Mouse (Mus musculus): Measurements from ENCODE around the gene Gipc3. TPM values are rescaled to one million over a fixed set of nuclear protein-coding genes. Genes with fewer than 3 reads are reported as not detected.

Gene Gipc3
- total RNA-seq (2021): 1 to 10 TPM; 1.7 to 1.9 TPM

GRCm38 (mm10) chr10:81342686-81343505, at the start of gene Gipc3:
Gene Gipc3 (minus strand): TSS chr10:81343266.
- DNase-seq: no peak

- no peak for DNase-seq
These were observed 49.7 kb upstream of the Gipc3 start, which contains the start of gene Smim24 for GRCm38 (mm10) chr10:81392781-81393185. Gene Smim24 (plus strand): TSS chr10:81393051.

DNA sequence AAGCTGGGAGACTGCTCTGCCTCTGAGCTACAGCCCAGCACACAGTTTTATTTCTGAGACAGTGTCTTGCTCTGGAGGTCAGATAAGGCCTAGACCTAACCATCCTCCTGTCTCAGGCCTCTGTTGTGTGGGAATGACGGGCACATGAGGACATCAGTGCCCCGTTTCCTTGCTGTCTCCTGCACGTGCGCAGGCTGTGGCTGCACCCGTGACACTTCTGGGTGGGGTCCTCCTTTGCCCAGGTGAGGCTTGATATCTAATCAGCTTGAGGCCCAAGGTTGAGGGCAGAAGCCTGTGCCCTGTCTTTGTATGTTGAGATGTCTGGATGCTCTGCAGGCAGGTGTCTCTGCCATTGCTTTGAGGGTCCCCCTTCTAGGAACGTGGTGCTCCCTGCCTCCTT, 49.2 kb upstream of the Gipc3 start:
- DNase-seq: no peak

- no peak for DNase-seq
These were observed 47.6 kb upstream of the Gipc3 start for GRCm38 (mm10) chr10:81390678-81390965.

- DNase-seq: peak; percentile 70 to 75
These were observed 47.0 kb upstream of the Gipc3 start for GRCm38 (mm10) chr10:81389801-81390677.

- DNase-seq: no peak
These were observed 46.3 kb upstream of the Gipc3 start for GRCm38 (mm10) chr10:81389373-81389772.

GRCm38 (mm10) chr10:81388505-81389055, 45.5 kb upstream of the Gipc3 start, which contains the start of gene Gm48552:
Gene Gm48552 (plus strand): TSS chr10:81389005.
- DNase-seq: no peak

DNA sequence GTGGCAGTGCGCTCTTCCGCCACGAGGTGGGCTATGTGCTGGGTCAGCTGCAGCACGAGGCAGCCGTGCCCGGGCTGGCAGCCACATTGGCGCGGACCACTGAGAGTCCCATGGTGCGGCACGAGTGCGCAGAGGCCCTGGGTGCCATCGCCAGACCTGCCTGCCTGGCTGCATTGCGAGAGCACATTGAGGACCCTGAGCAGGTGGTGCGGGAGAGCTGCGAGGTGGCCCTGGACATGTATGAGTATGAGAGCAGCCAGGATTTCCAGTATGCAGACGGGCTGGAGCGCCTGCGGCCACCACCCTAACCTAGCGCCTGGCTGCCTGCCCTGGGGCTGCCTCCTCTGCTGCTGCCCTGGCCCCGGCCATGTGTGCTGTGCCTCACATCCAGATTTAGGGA, 44.6 kb upstream of the Gipc3 start:
- no peak for DNase-seq

DNA sequence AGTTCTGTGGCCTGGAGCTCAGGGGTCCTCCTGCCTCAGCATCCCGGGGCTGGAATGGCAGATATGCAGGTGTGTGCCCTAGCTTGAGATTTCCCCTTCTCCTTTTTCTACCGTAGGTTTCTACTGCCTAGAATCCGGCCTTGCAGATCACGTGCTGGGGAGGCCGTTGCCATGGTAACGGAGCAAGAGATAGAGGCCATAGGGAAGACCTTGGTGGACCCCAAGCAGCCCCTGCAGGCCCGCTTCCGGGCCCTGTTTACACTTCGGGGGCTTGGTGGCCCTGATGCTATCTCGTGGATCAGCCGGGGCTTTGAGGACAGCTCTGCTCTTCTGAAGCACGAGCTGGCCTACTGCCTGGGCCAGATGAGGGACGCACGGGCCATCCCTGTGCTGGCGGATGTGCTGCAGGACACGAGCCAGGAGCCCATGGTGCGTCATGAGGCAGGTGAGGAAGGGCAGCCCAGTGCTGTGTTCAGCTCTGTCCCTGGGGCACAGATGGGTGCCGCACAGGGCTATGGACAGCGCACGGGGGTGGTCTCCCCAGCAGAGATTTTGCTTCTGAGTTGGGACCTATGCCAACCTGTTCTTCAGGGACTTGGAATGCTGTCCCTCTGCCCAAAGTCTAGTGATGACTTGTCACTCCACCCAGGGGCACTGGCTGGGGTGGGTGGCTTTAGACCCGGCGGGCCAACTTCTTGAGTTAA, 42.7 kb upstream of the Gipc3 start:
- no peak for DNase-seq

- no peak for DNase-seq
These were observed 41.5 kb upstream of the Gipc3 start for GRCm38 (mm10) chr10:81384605-81384982.

DNA sequence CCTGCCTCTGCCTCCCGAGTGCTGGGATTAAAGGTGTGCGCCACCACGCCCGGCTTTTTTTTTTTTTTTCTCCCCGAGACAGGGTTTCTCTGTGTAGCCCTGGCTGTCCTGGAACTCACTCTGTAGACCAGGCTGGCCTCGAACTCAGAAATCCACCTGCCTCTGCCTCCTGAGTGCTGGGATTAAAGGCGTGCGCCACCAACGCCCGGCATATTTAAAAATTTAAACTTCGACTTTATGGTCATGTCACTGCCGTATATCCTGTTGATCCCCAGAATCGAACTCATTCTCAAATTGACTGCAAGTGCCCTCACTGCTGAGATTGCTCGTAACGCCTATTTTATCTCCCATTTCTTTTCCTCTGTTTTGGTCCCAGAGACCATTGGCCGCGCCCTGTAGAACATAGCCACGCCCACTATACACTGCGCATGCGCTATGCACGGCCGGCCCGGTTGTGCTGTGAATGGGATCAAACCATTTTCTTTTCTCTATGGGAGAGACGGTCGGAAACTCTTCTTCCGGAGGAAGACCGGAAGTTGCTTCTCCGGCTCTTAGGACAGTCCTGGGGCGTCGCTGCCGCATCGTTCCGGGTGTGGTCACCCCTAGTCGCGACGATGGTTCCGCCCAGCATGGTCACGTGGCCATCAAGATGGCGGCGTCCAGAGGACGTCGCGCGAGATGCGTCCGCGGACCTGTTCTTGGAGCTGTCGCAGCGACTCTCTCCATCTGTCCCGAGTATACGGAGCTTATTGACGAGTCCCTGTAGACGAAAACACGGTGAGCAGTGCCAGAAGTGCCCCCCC, 40.9 kb upstream of the Gipc3 start, which contains the start of the genes Dohh and Gm48551:
Dohh (plus strand) TSS at position 627 of the 803 bp plus-strand sequence.
Gm48551 (plus strand) TSS at position 665 of the 803 bp plus-strand sequence.
- peak; percentile 97 to 98 for DNase-seq

GRCm38 (mm10) chr10:81382039-81382438, 39.0 kb upstream of the Gipc3 start:
- DNase-seq: no peak

DNA sequence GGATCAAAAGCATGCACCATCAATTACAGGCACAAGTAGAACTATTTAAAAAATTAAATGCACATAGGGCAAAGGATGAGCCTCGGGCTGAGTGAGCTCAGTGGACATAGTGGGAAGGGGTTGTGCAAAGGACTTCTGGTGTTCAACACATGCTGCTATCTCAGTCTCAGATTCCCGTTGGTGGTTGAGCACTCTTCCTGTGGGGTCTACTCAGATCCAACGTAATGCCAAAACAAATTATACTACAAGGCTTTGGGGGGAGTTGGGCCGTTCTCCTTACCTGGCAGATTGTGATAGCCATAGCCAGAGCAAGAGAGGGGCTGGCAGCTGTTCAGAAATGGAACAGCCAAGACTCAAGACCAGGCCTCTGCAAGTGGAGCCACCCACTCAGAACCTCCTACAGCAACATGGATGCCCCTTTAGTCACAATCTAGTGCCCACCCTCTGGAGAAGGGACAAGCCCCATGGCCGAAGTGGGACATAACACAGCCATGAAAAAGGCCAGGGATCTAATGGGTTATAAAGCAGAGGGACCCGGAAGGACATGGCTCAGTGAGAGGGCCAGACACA, 36.8 kb upstream of the Gipc3 start:
- no peak for DNase-seq

DNA sequence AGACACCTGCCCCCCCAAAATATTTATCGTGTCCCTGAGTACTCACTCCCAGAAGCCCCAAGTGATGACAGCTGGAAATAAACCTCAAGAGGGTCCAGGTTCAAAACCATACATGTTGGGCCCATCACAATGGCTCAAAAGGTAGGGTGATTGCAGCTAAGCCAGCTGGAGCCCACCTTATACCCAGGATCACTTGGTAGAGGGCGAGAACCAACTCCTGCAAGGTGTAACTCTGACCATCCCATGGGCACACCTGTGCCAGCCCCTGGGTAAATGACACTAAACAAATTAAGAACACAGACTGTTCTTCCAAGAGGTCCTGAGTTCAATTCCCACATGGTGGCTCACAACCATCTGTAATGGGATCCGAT, 36.1 kb upstream of the Gipc3 start:
- DNase-seq: no peak

GRCm38 (mm10) chr10:81378553-81379182, 35.6 kb upstream of the Gipc3 start:
- DNase-seq: peak; percentile 100

DNA sequence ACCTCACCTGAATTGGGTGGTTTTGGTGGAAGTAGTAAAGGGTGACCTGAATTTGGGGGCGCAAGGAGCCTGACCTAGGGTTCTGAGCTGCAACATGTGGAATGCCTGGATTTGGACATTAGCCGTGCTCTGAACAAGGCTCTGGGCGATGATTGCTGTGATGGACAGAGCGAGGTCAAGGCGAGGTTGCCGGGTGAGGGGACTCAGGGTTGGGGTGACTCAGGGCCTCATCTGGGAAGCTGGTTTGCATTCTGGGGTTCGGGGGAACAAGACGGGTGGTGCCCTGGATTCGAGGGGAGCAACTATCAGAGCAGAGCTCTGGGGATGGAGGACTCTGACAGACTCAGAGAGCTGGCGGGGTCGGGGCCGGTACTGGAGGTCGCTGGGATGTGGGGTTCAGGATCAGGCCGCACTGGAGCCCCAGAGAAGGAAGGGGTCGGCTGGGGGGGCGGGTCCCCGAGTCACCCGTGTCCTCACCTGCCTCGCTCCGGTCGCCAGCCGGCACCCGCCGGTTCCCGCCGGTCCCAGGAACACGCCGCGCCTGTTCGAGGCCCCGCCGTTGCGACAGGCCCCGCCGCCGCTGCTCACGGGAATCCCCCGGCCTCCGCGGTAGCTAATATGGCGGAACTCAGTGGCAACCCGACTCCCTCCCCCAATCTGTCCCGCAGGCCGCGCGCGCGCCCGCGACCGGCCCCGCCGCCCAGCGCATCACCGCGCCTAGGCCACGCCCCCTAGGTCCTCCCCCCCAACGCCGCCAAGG, 34.9 kb upstream of the Gipc3 start, which contains the start of gene Fzr1:
Fzr1 (minus strand) TSS at position 724 of the 760 bp plus-strand sequence.
- no peak for DNase-seq

GRCm38 (mm10) chr10:81377362-81377664, 34.2 kb upstream of the Gipc3 start:
- DNase-seq: no peak

DNA sequence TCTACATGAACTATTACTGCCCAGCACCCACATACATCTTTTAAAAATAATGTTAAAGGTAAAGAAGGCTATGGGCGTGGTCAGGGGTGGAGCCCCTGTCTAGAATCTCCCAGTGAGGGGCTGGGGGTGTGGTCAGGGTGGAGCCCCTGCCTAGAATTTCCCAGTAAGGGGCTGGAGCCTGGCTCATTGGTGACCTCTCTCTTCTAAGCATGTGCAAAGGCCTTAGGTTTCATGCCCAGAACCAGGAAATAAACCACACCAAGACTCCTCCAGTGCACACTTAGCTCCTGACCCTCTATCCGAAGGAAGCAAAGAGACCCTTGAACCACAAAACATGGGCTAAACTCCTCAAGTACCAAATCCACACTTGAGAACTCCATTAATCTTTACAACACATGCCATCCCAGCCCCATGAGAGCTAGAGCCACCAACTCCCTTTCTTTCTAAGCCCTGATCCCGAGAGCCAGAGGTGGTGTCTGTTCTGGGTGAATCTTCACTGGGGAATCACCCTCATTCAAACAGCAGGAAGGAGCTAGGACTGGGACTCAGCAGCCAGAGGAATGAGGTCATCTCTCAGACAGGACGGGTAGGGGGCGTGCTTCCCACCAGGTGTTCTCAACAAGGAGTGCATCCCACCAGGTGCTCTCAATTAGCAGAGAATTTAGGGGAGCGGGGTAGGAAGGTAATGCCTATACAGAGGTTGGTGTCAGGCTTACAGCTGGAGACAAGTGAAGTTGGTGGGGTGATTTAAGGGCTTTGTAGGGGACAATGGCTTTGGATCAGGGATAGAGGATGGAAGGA, 33.7 kb upstream of the Gipc3 start:
- DNase-seq: no peak

- no peak for DNase-seq
These were observed 32.3 kb upstream of the Gipc3 start for GRCm38 (mm10) chr10:81375322-81375721.
